ENCODE assay signal across 9 mouse cellular contexts in the genomic region with DNA sequence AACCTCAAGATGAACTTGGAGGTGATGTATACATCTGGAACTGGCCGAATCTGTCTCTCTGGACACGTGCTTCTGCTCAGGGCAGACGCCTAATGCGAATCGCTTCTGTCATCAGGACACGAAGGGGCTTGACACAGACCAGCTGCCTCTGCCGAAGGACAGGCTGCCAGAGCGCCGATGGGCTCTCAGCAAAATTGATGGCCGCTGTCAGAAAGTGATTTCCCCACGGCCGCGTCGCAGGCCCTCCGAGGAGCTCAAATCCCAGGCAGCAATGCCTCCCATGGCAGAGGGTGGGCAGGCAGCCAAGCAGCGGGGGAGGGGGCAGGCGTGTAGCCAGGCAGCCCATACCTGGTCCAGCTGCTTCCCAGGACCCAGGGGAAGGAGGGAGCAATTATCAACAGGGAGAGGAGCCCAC. TPM values are rescaled to one million over a fixed set of nuclear protein-coding genes. Genes with fewer than 3 reads are reported as not detected.
A peak's percentile ranks its signal among the peaks of the same experiment; 100 is the strongest.
DNase-seq lines count a peak whose midpoint lies in the region; ATAC-seq and TF ChIP-seq lines count a peak whose summit lies in the region.
"Had no signal": no experiment of that assay in that cellular context is flagged by ENCODE, and none has a peak within 500 bp of the region (broad histone marks: within the 10 kb centered on the region; RNA-seq: fewer than 3 reads in every experiment).

No protein-coding gene starts in this region.

- H3K4me3 ChIP-seq in midbrain, postnatal 0 days (ENCODE audit: low read depth, low read length): no peak overlapping the region
- H3K4me3 ChIP-seq: liver, embryonic 13.5 days had no signal

- peak overlapping the region; percentile 44; the same call in 1 of the 2 replicates for H3K27ac ChIP-seq in midbrain, postnatal 0 days (ENCODE audit: low read depth, low read length)
- H3K27ac ChIP-seq: liver, embryonic 13.5 days had no signal

- WGBS in midbrain, postnatal 0 days: 12% methylated on average over 17 of the region's 17 CpGs

- intact Hi-C loops in heart, postnatal 10 days (cut with DNase I): no loop called here

- H3K9me3 ChIP-seq in midbrain, postnatal 0 days (ENCODE audit: low read length): no peaks in the 10 kb centered on the region
- H3K9me3 ChIP-seq: liver, embryonic 13.5 days had no signal

- peaks cover 42% of the 10 kb centered on the region for H3K4me1 ChIP-seq in midbrain, postnatal 0 days (ENCODE audit: insufficient read depth, low read length)
- H3K4me1 ChIP-seq: liver, embryonic 13.5 days had no signal

- no peaks in the 10 kb centered on the region for H3K27me3 ChIP-seq in midbrain, postnatal 0 days (ENCODE audit: insufficient read depth, low read length)

- ATAC-seq in midbrain, postnatal 0 days (ENCODE audit: low FRiP score): no peak
- no peak for ATAC-seq in megakaryocyte, adult 5-6 weeks (ENCODE audit: poor library complexity, severe bottlenecking)

- TF ChIP-seq CTCF in brain, embryonic 14.5 days (IDR thresholded peaks at IDR 0.05; ENCODE audit: borderline replicate concordance, extremely low read depth, insufficient read depth, insufficient read length): no peak
- TF ChIP-seq CTCF in midbrain, postnatal 0 days (IDR thresholded peaks at IDR 0.05): no peak

- TF ChIP-seq POLR2A in brain, embryonic 14.5 days (IDR thresholded peaks at IDR 0.05; ENCODE audit: borderline replicate concordance, extremely low read depth, insufficient read depth, insufficient read length, poor library complexity, severe bottlenecking): no peak

- H3K36me3 ChIP-seq in midbrain, postnatal 0 days (ENCODE audit: insufficient read depth, low read length): 0 out of 2 replicates have a peak, but pooled peaks cover 3% of the 10 kb centered on the region
- H3K36me3 ChIP-seq: liver, embryonic 13.5 days had no signal

- DNase-seq in kidney, adult 11 months: peak; percentile 22
- DNase-seq in kidney, adult 9 months: no peak
- peak; percentile 82 for DNase-seq in brain, embryonic 14.5 days (ENCODE audit: low read depth)
- DNase-seq in heart, postnatal 10 days: peak; percentile 60 to 63
- peak; percentile 33 to 75 for DNase-seq in kidney, postnatal 36 days
- no peak for DNase-seq in midbrain, postnatal 0 days (ENCODE audit: low spot score)
- no peak for DNase-seq in spleen, postnatal 4 days (ENCODE audit: low spot score in 2 of 2)
- DNase-seq: liver, embryonic 13.5 days had no signal

- no peak overlapping the region for H3K4me2 ChIP-seq in midbrain, postnatal 0 days (ENCODE audit: low read depth, low read length, poor library complexity, severe bottlenecking)
- H3K4me2 ChIP-seq: liver, embryonic 13.5 days had no signal

- H3K9ac ChIP-seq in midbrain, postnatal 0 days (replicated peaks; ENCODE audit: low read length, poor library complexity, severe bottlenecking): peak overlapping the region; percentile 46
- H3K9ac ChIP-seq: liver, embryonic 13.5 days had no signal

RNA-seq across cellular contexts. Expression of a gene that starts 49.5 kb away (rescaled TPM):
- 34.0 and 46.8 TPM in 2 replicates for polyA plus RNA-seq in brain, embryonic 14.5 days (2012; rRNA removed)
- total RNA-seq in heart, postnatal 10 days (2021): 10 to 100 TPM; 60.7 to 67.9 TPM
- 125 and 131 TPM in 2 replicates for total RNA-seq in midbrain, postnatal 0 days (2014; rRNA removed)
- polyA plus RNA-seq in midbrain, postnatal 0 days (2015; fragmentation: Nextera tagmentation; extraction: Ambion mirVana): 10.6 and 11.8 TPM in 2 replicates
- 40.7 and 46.5 TPM in 2 replicates for total RNA-seq in megakaryocyte, adult 5-6 weeks (2015)
- total RNA-seq in megakaryocyte, adult 5-6 weeks (2017): 75.9 and 85.2 TPM in 2 replicates

Comparison
In these comparisons a context has a peak if more than half of its experiments do, and no peak if none do; other contexts are left out.
1. DNase-seq: peak in kidney, adult 11 months (single experiment), brain, embryonic 14.5 days (single experiment), heart, postnatal 10 days (2 of 2) and kidney, postnatal 36 days (2 of 2); none in kidney, adult 9 months (single experiment), midbrain, postnatal 0 days (single experiment) and spleen, postnatal 4 days (0 of 2).